Mouse (Mus musculus) frontal cortex, postnatal 25 days (tissue): ENCODE measurements around the gene Slc9a7.
A peak's percentile ranks its signal among the peaks of the same experiment; 100 is the strongest.

Experiments
- DNase-seq, 2 experiments: peaks; one replicate each; pipeline ENCODE4 v3.0.0; 2022; ENCODE audit warnings: low spot score in 2 of 2

Slc9a7 gene

GRCm38 (mm10) chrX:20160301-20160700 lies 131.3 kb downstream of the Slc9a7 start:
- no peak for DNase-seq

- DNase-seq = no peak
Measured at GRCm38 (mm10) chrX:20157519-20157918, 134.1 kb downstream of the Slc9a7 start.

- DNase-seq = no peak
Measured at GRCm38 (mm10) chrX:20129466-20129865, 162.1 kb downstream of the Slc9a7 start.

GRCm38 (mm10) chrX:20128951-20129350 lies 162.7 kb downstream of the Slc9a7 start:
- no peak for DNase-seq

GRCm38 (mm10) chrX:20125481-20125880 lies 166.1 kb downstream of the Slc9a7 start:
- no peak for DNase-seq

GRCm38 (mm10) chrX:20117717-20118116 lies 173.9 kb downstream of the Slc9a7 start:
- no peak for DNase-seq

GRCm38 (mm10) chrX:20070196-20070595 lies 221.4 kb downstream of the Slc9a7 start:
- no peak for DNase-seq

- no peak for DNase-seq
Measured at GRCm38 (mm10) chrX:20066636-20067035, 225.0 kb downstream of the Slc9a7 start.

GRCm38 (mm10) chrX:20061764-20062480 lies 229.7 kb downstream of the Slc9a7 start:
- DNase-seq = no peak

- no peak for DNase-seq
Measured at GRCm38 (mm10) chrX:20060769-20061315, 230.8 kb downstream of the Slc9a7 start.

- DNase-seq = no peak
Measured at GRCm38 (mm10) chrX:20060096-20060768, 231.4 kb downstream of the Slc9a7 start.

- peak; percentile 3 to 31 for DNase-seq
Measured at GRCm38 (mm10) chrX:20059381-20059971, 232.1 kb downstream of the Slc9a7 start, which contains the start of gene Chst7. Gene Chst7, plus strand, starts transcription at chrX:20059560.
